Comparison of ENCODE assay signal across 26 mouse cellular contexts in the genomic region with DNA sequence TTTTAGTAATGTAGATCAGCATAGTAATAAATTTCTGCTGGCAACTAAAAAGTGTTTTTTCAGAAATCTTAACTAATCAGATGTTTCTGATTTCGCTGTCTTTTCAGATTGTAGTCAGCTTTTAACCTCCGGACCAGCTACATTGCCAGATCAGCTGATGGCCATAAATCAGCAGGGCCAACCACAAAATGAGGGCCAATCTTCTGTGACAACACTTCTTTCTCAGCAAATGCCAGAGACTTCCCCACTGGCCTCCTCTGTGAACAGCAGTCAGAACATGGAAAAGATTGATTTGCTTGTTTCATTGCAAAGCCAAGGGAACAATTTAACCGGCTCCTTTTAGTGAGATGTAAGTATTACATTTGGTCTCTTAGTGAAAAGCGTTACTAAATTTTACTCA. TPM values are rescaled to one million over a fixed set of nuclear protein-coding genes. Genes with fewer than 3 reads are reported as not detected.
A peak's percentile ranks its signal among the peaks of the same experiment; 100 is the strongest.
DNase-seq lines count a peak whose midpoint lies in the region; ATAC-seq lines count a peak whose summit lies in the region.
"Had no signal": no experiment of that assay in that cellular context is flagged by ENCODE, and none has a peak within 500 bp of the region (broad histone marks: within the 10 kb centered on the region; RNA-seq: fewer than 3 reads in every experiment).

No protein-coding gene starts in this region.

- peak; percentile 54 to 82 for DNase-seq in adrenal gland, adult (ENCODE audit: inconsistent age in 2 of 2, low spot score in 1 of 2)
- DNase-seq in adrenal gland, adult 18-20 months (ENCODE audit: low spot score in 2 of 2), result no peak
- DNase-seq in heart, postnatal 10 days, result no peak
- peak; percentile 57 for DNase-seq in 3T3-L1 (ENCODE audit: low read depth, low spot score)
- DNase-seq in adrenal gland, postnatal 14 days, result peak; percentile 59
- no peak for DNase-seq in left cerebral cortex, postnatal 36 days (ENCODE audit: low spot score in 2 of 2)
- DNase-seq: cerebellum, adult 9-10 months; cerebellum, postnatal 36 days; gastrocnemius, postnatal 25 days; heart, adult 11 months; layer of hippocampus, adult 9-11 months; liver; lung, adult 2 months; lung, postnatal 10 days; midbrain, embryonic 14.5 days; right cerebral cortex, postnatal 25 days had no signal

- no peaks in the 10 kb centered on the region for H3K4me1 ChIP-seq in heart, embryonic 16.5 days (ENCODE audit: control insufficient read depth, insufficient read depth, low read length)
- H3K4me1 ChIP-seq: forebrain, embryonic 10.5 days; forebrain, embryonic 15.5 days; kidney, embryonic 15.5 days; stomach, embryonic 15.5 days had no signal

- H3K9me3 ChIP-seq in heart, embryonic 16.5 days (replicated peaks; ENCODE audit: control insufficient read depth, low read length), result no peaks in the 10 kb centered on the region
- H3K9me3 ChIP-seq: forebrain, embryonic 10.5 days; forebrain, embryonic 15.5 days; G1E; kidney, embryonic 15.5 days; stomach, embryonic 15.5 days had no signal

- peaks cover 55% of the 10 kb centered on the region for H3K36me3 ChIP-seq in heart, embryonic 16.5 days (ENCODE audit: control insufficient read depth, insufficient read depth)

- 0 out of 2 replicates have a peak overlapping the region, but pooled peaks have one; percentile 18 for H3K27ac ChIP-seq in heart, embryonic 16.5 days (ENCODE audit: low read length)
- H3K27ac ChIP-seq: forebrain, embryonic 10.5 days; forebrain, embryonic 15.5 days; kidney, embryonic 15.5 days; liver, embryonic 14.5 days; stomach, embryonic 15.5 days had no signal

- no peak overlapping the region for H3K4me2 ChIP-seq in heart, embryonic 16.5 days (ENCODE audit: low read depth, low read length)
- H3K4me2 ChIP-seq: forebrain, embryonic 15.5 days; kidney, embryonic 15.5 days; stomach, embryonic 15.5 days had no signal

- 77% methylated on average over 4 of the region's 4 CpGs for WGBS in heart, embryonic 16.5 days

- no peaks in the 10 kb centered on the region for H3K27me3 ChIP-seq in heart, embryonic 16.5 days (ENCODE audit: control insufficient read depth, insufficient read depth, low read length)
- H3K27me3 ChIP-seq: forebrain, embryonic 15.5 days; kidney, embryonic 15.5 days; Patski; stomach, embryonic 15.5 days had no signal

- H3K9ac ChIP-seq in heart, embryonic 16.5 days (ENCODE audit: low read length), result no peak overlapping the region
- H3K9ac ChIP-seq: forebrain, embryonic 15.5 days; kidney, embryonic 15.5 days; liver, embryonic 14.5 days; stomach, embryonic 15.5 days had no signal

- no peak for ATAC-seq in heart, embryonic 16.5 days (replicated peaks; ENCODE audit: extremely low read depth, insufficient read depth, low FRiP score)
- no peak for ATAC-seq in erythroid progenitor cell, adult 5-6 weeks (replicated peaks; ENCODE audit: low FRiP score, poor library complexity, severe bottlenecking)
- ATAC-seq: forebrain, embryonic 15.5 days; intestine, embryonic 16.5 days; Patski had no signal

- intact Hi-C loops in heart, postnatal 10 days (cut with DNase I), result no loop called here
- intact Hi-C loops in left cerebral cortex, postnatal 36 days (cut with DNase I), result no loop called here

- no peak overlapping the region for H3K4me3 ChIP-seq in heart, embryonic 16.5 days (ENCODE audit: low read length)
- H3K4me3 ChIP-seq: forebrain, embryonic 10.5 days; forebrain, embryonic 15.5 days; kidney, embryonic 15.5 days; stomach, embryonic 15.5 days had no signal

RNA-seq across cellular contexts. Expression of a gene that starts 32.7 kb away (rescaled TPM):
- 1 to 10 TPM; 6.0 to 6.2 TPM for total RNA-seq in adrenal gland, adult 18-20 months (2021)
- 19.3 and 31.6 TPM in 2 replicates for polyA plus RNA-seq in heart, embryonic 16.5 days (2015; fragmentation: Nextera tagmentation; extraction: Ambion mirVana)
- 10 to 100 TPM; 14.8 to 17.0 TPM for total RNA-seq in heart, postnatal 10 days (2021)
- 4.2 and 5.2 TPM in 2 replicates for total RNA-seq in adrenal gland, postnatal 14 days (2021)
- 1 to 10 TPM; 5.1 to 5.4 TPM for total RNA-seq in left cerebral cortex, postnatal 36 days (2021)
- total RNA-seq in erythroid progenitor cell, adult 5-6 weeks (2015; ENCODE audit: low replicate concordance), result 47.8 and 50.1 TPM in 2 replicates
- total RNA-seq in erythroid progenitor cell, adult 5-6 weeks (2017; ENCODE audit: low replicate concordance), result 26.4 and 44.2 TPM in 2 replicates

RNA-seq across cellular contexts. Expression of a gene that starts 54.5 kb away (rescaled TPM):
- 10 to 100 TPM; 32.2 to 40.8 TPM for total RNA-seq in adrenal gland, adult 18-20 months (2021)
- 55.1 and 55.5 TPM in 2 replicates for polyA plus RNA-seq in heart, embryonic 16.5 days (2015; fragmentation: Nextera tagmentation; extraction: Ambion mirVana)
- total RNA-seq in heart, postnatal 10 days (2021), result 10 to 100 TPM; 23.3 to 26.1 TPM
- total RNA-seq in adrenal gland, postnatal 14 days (2021), result 31.0 and 35.6 TPM in 2 replicates
- 10 to 100 TPM; 35.7 to 36.2 TPM for total RNA-seq in left cerebral cortex, postnatal 36 days (2021)
- 6.5 and 10.9 TPM in 2 replicates for total RNA-seq in erythroid progenitor cell, adult 5-6 weeks (2015; ENCODE audit: low replicate concordance)
- total RNA-seq in erythroid progenitor cell, adult 5-6 weeks (2017; ENCODE audit: low replicate concordance), result 5.5 and 6.0 TPM in 2 replicates

Comparison
In these comparisons a context has a peak if more than half of its experiments do, and no peak if none do; other contexts are left out.
1. DNase-seq: peak in adrenal gland, adult (2 of 2), 3T3-L1 (single experiment) and adrenal gland, postnatal 14 days (single experiment); none in adrenal gland, adult 18-20 months (0 of 2), heart, postnatal 10 days (0 of 2) and left cerebral cortex, postnatal 36 days (0 of 2).